Mouse (Mus musculus) layer of hippocampus, adult 9-10 months (tissue): ENCODE data around the gene Gria1.

ENCODE experiments used
- DNase-seq: peaks from one replicate; pipeline ENCODE4 v3.0.0; 2022; ENCODE audit warnings: low spot score

Gene Gria1

DNA sequence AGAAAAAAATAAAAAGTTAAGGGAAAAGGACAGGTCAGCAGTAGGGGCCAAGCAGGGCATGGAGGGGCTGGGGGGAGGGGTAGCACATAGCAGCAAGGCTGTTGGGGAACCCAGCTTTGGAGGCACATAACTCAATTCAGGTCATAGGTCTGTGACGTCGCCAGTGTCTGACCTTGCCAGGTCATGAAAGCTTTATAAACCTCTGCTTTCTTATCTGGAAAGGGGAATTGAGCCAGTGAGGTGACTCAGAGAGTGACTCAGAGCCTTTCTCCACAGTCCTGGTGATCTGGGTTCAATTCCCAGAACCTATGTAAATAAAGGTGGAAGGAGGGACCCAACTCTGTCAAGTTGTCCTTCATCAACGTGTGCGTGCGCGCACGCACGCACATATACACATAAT is 286.2 kb downstream of the Gria1 start:
- DNase-seq: no peak

DNA sequence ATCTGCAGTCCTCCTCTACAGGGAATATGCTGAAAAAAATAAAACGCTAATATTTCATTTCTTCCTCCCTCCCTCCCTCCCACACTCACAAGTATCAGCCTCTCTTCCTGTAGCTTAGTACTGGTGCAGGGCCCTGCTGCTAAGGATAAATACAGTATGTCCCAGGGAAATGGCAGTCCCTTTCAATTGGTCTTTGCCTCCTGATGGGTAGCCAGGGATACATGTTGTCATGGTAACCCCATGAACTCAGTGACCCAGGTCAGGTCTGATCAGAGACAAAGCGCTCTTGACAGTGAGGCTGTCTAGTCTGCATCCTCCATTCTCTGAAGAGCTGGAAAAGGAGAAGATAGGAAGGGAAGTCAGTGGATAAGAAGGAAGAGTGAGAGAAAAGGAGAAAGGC is 287.1 kb downstream of the Gria1 start:
- DNase-seq: no peak

- no peak for DNase-seq
Measured at GRCm38 (mm10) chr11:57298665-57299064, 287.5 kb downstream of the Gria1 start.

- no peak for DNase-seq
Measured at GRCm38 (mm10) chr11:57303602-57304001, 292.4 kb downstream of the Gria1 start.

GRCm38 (mm10) chr11:57306116-57306515 is 294.9 kb downstream of the Gria1 start:
- DNase-seq: no peak

DNA sequence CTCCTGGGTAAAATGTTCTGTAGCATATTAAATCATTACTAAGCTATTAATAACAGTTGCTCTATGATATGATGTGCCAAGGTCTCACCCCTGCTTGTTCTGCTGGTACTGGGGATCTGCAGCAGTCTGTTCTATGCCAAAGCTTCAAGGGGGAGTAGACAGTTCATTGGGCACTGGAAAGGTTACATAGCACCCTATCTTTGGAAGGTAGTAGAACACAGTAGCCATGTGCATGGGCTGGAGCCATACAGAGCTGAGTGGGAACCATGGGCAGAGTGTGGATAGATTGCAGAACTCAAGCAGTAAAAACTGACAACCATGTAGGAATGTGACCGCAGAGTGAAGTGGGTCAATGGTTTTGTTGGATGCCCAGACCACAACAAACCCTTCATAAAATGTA is 295.7 kb downstream of the Gria1 start:
- no peak for DNase-seq

GRCm38 (mm10) chr11:57317063-57317462 is 305.9 kb downstream of the Gria1 start:
- no peak for DNase-seq

GRCm38 (mm10) chr11:57317478-57317877 is 306.3 kb downstream of the Gria1 start:
- DNase-seq: no peak

DNA sequence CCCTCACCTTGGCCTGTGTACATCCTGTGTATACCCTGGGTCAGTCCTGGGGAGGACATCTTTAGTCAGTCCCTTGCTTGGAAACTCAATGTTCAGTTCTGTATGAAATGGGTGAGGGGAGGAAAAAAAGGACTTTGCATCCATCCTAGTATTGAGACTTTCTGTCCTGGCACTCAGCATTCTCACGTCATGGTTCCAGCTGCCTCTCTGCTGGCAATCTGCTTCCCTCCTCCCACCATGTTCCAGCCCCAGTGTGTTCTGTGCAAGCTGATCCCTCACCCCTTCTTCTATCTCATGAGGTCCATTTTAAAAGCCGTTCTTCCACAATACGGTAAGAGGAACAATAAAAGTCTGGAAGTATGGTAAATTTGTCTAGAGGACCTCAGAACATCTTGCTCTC is 308.2 kb downstream of the Gria1 start:
- peak; percentile 76 for DNase-seq

GRCm38 (mm10) chr11:57324099-57324498 is 312.9 kb downstream of the Gria1 start:
- DNase-seq: peak; percentile 44
